Mouse (Mus musculus) liver, embryonic 15.5 days (tissue): Measurements from ENCODE around the gene H1f0. TPM values are rescaled to one million over a fixed set of nuclear protein-coding genes. Genes with fewer than 3 reads are reported as not detected.
A peak's percentile ranks its signal among the peaks of the same experiment; 100 is the strongest.

Experiments
- ATAC-seq: fragments of 200-750 bp; cut with Nextera tagmentation; 2 replicates; pipeline ENCODE4 v1.8.0; 2017; ENCODE audit warnings: moderate number of reproducible peaks, mild to moderate bottlenecking, moderate library complexity; ENCODE audit not compliant: insufficient read depth
- H3K27ac ChIP-seq: fragments of 300-500 bp; sonication (generic); replicated peaks from 2 replicates; pipeline ENCODE4 v1.5.1; 2015; ENCODE audit warnings: mild to moderate bottlenecking, inconsistent platforms
- H3K27me3 ChIP-seq: fragments of 300-500 bp; sonication (generic); 2 replicates; pipeline ENCODE4 v1.6.1; 2015; ENCODE audit warnings: mild to moderate bottlenecking, inconsistent platforms
- H3K36me3 ChIP-seq: fragments of 300-500 bp; sonication (generic); replicated peaks from 2 replicates; pipeline ENCODE4 v1.6.1; 2015; ENCODE audit warnings: moderate library complexity, mild to moderate bottlenecking, inconsistent platforms
- H3K4me1 ChIP-seq: fragments of 300-500 bp; sonication (generic); replicated peaks from 2 replicates; pipeline ENCODE4 v1.6.1; 2015; ENCODE audit warnings: inconsistent platforms
- H3K4me2 ChIP-seq: fragments of 300-500 bp; sonication (generic); 2 replicates; pipeline ENCODE4 v1.6.1; 2015; ENCODE audit warnings: moderate library complexity, mild to moderate bottlenecking, inconsistent platforms
- H3K4me3 ChIP-seq: fragments of 300-500 bp; sonication (generic); replicated peaks from 2 replicates; pipeline ENCODE4 v1.5.1; 2015; ENCODE audit warnings: mild to moderate bottlenecking, inconsistent platforms
- H3K9ac ChIP-seq: fragments of 300-500 bp; sonication (generic); 2 replicates; pipeline ENCODE4 v1.6.1; 2015; ENCODE audit warnings: moderate library complexity, mild to moderate bottlenecking, inconsistent platforms
- H3K9me3 ChIP-seq: fragments of 300-500 bp; sonication (generic); replicated peaks from 2 replicates; pipeline ENCODE4 v1.6.1; 2016; ENCODE audit warnings: inconsistent platforms
- WGBS: fragments of 180-500 bp; shearing (Covaris S2); methylation state at CpG from one replicate; pipeline ENCODE4 v1.1.7; 2015; ENCODE audit warnings: mixed read lengths; ENCODE audit not compliant: insufficient replicate concordance; 5-methylcytosine and 5-hydroxymethylcytosine counted together
- microRNA-seq: library from miRNA; unstranded; fragments of <30 nt; microRNA quantifications from one replicate; pipeline ENCODE4, GENCODE M21; 2016
- polyA plus RNA-seq: library from polyadenylated mRNA; unstranded; fragments of >200 nt; fragmentation: Nextera tagmentation; extraction: Ambion mirVana; gene quantifications from 2 replicates; pipeline ENCODE4 v1.2.1, GENCODE M21; 2015

The H1f0 gene
- polyA plus RNA-seq, 1 experiment from 2014 or later, result 121 TPM

DNA sequence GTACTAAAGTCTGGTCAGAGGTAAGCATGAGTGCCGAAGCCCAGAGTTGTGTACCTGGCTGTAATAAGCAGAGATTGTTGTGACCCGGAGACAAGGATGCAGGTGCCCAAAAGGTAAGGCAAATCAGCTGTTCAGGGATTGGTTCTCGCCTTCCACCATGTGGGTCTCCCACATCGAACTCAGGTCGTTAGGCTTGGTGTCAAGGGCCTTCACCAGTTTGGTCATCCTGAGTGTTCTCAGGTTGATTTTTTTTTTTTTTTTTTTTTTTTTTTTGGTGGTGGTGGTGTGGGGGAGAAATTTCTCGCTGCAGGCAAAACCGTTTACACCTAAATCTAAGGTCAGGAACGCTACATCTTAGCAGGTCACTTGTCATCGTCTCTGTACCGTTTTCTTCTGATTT lies 46.2 kb downstream of the H1f0 start:
- Histone ChIP-seq H3K4me2 (peak overlapping the region; percentile 83), H3K27ac (peak overlapping the region; percentile 81), H3K36me3 (peaks cover 34% of the 10 kb centered on the region), H3K9ac (peak overlapping the region; percentile 82; the same call in 1 of the 2 replicates), H3K4me3 (peak overlapping the region; percentile 81), H3K27me3 (no peaks in the 10 kb centered on the region), H3K9me3 (no peaks in the 10 kb centered on the region), H3K4me1 (peaks cover 43% of the 10 kb centered on the region)
- 29% methylated on average over 10 of the region's 10 CpGs for WGBS
- ATAC-seq, result no peak

DNA sequence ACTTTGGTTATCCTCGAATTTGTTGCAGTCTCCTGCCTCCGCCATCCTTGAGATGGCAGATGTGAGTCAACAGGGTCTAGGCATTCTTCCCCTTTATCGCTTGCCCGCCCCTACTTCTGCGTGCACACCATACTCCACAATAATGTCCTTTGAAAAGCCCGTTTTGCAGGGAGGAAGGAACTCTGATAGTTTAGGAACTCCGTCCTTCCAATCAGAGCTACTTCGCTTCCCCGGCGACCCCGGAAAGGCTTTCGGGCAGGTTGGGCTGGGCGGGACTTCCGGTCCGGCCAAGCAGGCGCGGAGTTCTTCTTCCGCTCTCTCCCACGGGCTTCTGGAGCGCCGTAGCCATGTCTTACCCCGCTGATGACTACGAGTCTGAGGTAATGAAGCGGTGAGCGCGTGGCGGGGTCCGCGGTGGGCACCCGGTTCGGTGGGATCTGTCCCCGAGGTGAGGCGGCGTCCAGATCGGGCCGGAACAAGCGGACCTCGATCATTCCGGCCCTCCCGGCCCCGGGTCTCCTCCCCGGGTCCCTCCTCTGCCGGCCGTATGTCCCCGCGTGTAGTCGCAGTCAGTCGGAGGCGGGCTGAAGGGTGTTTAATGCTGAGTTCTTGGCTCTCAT lies 46.8 kb downstream of the H1f0 start, which contains the start of gene Eif3l:
Gene Eif3l, plus strand, starts transcription at position 267 of the 620 bp plus-strand sequence.
- H3K27ac ChIP-seq, result peak within 1 kb of the TSS; percentile 81
- WGBS, result under 1% methylated on average over 49 of the region's 49 CpGs
- H3K36me3 ChIP-seq, result peaks cover 40% of the 10 kb centered on the region
- peak within 1 kb of the TSS; percentile 83 for H3K4me2 ChIP-seq
- H3K4me3 ChIP-seq, result peak within 1 kb of the TSS; percentile 81
- H3K27me3 ChIP-seq, result no peaks in the 10 kb centered on the region
- H3K4me1 ChIP-seq, result peaks cover 39% of the 10 kb centered on the region
- peak; percentile 87 for ATAC-seq
- H3K9me3 ChIP-seq, result no peaks in the 10 kb centered on the region
- peak within 1 kb of the TSS; percentile 82 for H3K9ac ChIP-seq

DNA sequence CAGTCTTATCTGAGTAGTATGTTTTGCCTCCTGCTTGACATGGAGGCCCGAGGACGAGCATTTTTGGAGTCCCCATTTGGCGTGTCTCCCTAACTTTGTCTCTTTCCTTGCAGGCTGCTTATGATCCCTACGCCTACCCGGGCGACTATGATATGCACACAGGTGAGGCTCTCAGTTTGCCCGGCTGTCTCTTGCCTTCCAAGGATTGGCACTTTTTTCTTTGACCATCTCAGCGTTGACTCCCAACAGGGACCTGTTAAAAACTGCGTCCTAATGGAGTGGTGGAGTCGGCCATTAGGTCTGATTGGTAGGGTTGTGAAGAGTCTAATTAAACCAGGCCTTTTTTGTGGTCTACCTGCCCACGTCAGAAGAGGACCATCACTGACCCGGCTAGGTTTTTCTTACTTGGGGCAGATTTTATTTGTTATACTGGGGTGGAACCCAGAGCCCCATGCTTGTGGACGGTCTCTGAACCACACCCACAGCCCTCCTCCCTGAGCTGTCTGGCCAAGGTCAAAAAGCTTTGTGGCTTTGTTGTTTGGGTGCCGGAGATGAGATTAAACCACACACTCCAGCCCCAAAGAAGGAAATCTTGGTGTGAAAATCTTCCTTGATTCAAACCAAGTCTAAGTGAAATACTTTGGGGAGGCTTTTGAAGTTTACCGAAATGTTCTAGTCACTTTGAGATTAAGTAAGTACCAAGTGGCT lies 47.6 kb downstream of the H1f0 start:
- H3K9me3 ChIP-seq, result no peaks in the 10 kb centered on the region
- H3K4me1 ChIP-seq, result peaks cover 39% of the 10 kb centered on the region
- peak overlapping the region; percentile 81 for H3K4me3 ChIP-seq
- no peaks in the 10 kb centered on the region for H3K27me3 ChIP-seq
- WGBS, result 17% methylated on average over 15 of the region's 15 CpGs
- H3K36me3 ChIP-seq, result peaks cover 46% of the 10 kb centered on the region
- H3K27ac ChIP-seq, result peak overlapping the region; percentile 81
- ATAC-seq, result no peak
- H3K9ac ChIP-seq, result peak overlapping the region; percentile 82
- peak overlapping the region; percentile 83 for H3K4me2 ChIP-seq

DNA sequence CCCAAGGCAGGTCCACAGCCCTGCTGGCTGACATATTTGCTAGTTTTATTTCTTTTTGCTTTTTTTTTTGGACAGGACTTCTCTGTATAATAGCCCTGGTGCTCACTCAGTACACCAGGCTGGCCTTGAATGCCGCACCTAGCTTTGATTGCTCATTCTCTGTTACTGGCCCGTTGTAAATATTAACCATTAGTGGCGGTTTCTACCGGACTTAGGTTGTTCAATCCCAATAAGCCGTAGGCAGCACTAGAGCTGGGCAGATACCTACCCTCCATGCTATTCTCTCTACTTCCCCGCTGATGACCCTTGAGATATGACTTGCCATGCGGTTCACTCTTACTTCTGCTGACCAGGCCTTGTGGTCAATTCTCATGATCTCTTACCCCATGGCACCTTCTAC lies 51.3 kb downstream of the H1f0 start:
- H3K4me2 ChIP-seq, result no peak overlapping the region
- H3K36me3 ChIP-seq, result peaks cover 83% of the 10 kb centered on the region
- H3K27me3 ChIP-seq, result no peaks in the 10 kb centered on the region
- H3K4me1 ChIP-seq, result peaks cover 29% of the 10 kb centered on the region
- no peaks in the 10 kb centered on the region for H3K9me3 ChIP-seq
- no peak overlapping the region for H3K9ac ChIP-seq
- H3K4me3 ChIP-seq, result no peak overlapping the region
- 77% methylated on average over 7 of the region's 7 CpGs for WGBS
- no peak for ATAC-seq
- no peak overlapping the region for H3K27ac ChIP-seq

Small RNAs within 50 kb of the gene (microRNA-seq; reads per million reads assigned to microRNA genes)
- 1.5 reads per million for gene Mir6956

Other genes with a start within 250 kb of the H1f0 start
- 1.8 and 2.5 TPM in 2 replicates for gene Card10, start 225.4 kb upstream of the H1f0 start, polyA plus RNA-seq
- gene Cdc42ep1, start 185.8 kb upstream of the H1f0 start, polyA plus RNA-seq, result 13.0 and 15.2 TPM in 2 replicates
- 7.7 and 9.5 TPM in 2 replicates for gene Lgals2, start 172.9 kb upstream of the H1f0 start, polyA plus RNA-seq
- gene Gga1, start 151.3 kb upstream of the H1f0 start, polyA plus RNA-seq, result 21.4 and 23.6 TPM in 2 replicates
- gene Gm49510, start 128.8 kb upstream of the H1f0 start, polyA plus RNA-seq, result 0.08 and 0.26 TPM in 2 replicates
- 14.4 and 15.3 TPM in 2 replicates for gene Sh3bp1, start 128.7 kb upstream of the H1f0 start, polyA plus RNA-seq
- 5.4 and 5.6 TPM in 2 replicates for gene Pdxp, start 114.5 kb upstream of the H1f0 start, polyA plus RNA-seq
- gene Lgals1, start 101.7 kb upstream of the H1f0 start, polyA plus RNA-seq, result 315 and 397 TPM in 2 replicates
- 24.5 and 26.2 TPM in 2 replicates for gene Nol12, start 93.5 kb upstream of the H1f0 start, polyA plus RNA-seq
- 20.2 and 21.2 TPM in 2 replicates for gene Triobp, start 80.7 kb upstream of the H1f0 start, polyA plus RNA-seq
- gene Galr3, start 13.4 kb downstream of the H1f0 start, polyA plus RNA-seq, result 0.17 TPM in 1 of 2 replicates, not detected in the other
- 47.9 and 55.1 TPM in 2 replicates for gene Ankrd54, start 34.4 kb downstream of the H1f0 start, polyA plus RNA-seq
- 116 and 117 TPM in 2 replicates for gene Eif3l, start 46.7 kb downstream of the H1f0 start, polyA plus RNA-seq
- 0.86 and 1.3 TPM in 2 replicates for gene Micall1, start 80.4 kb downstream of the H1f0 start, polyA plus RNA-seq
- 118 and 125 TPM in 2 replicates for gene Polr2f, start 112.6 kb downstream of the H1f0 start, polyA plus RNA-seq
- gene 1700088E04Rik, start 112.8 kb downstream of the H1f0 start, polyA plus RNA-seq, result 0.47 and 0.69 TPM in 2 replicates
- 0.09 and 0.12 TPM in 2 replicates for gene Sox10, start 136.8 kb downstream of the H1f0 start, polyA plus RNA-seq
- 12.2 and 13.1 TPM in 2 replicates for gene Pick1, start 200.7 kb downstream of the H1f0 start, polyA plus RNA-seq
- gene Gm49486, start 200.9 kb downstream of the H1f0 start, polyA plus RNA-seq, result not detected in 2 replicates
- gene Slc16a8, start 226.3 kb downstream of the H1f0 start, polyA plus RNA-seq, result not detected in 2 replicates